8 mouse cellular contexts compared by ENCODE assay signal in genomic region chr12:57197363-57198026, GRCm38 (mm10). TPM values are rescaled to one million over a fixed set of nuclear protein-coding genes. Genes with fewer than 3 reads are reported as not detected.
A peak's percentile ranks its signal among the peaks of the same experiment; 100 is the strongest.
DNase-seq lines count a peak whose midpoint lies in the region; ATAC-seq and TF ChIP-seq lines count a peak whose summit lies in the region.

Slc25a21 (minus strand) TSS chr12:57197472.

- H3K4me3 ChIP-seq in heart, postnatal 0 days (ENCODE audit: low read depth, low read length), result peak within 1 kb of the TSS; percentile 54
- H3K4me3 ChIP-seq in hindbrain, embryonic 15.5 days, result peak within 1 kb of the TSS; percentile 42
- H3K4me3 ChIP-seq in midbrain, embryonic 14.5 days (replicated peaks; ENCODE audit: low read depth, low read length), result peak within 1 kb of the TSS; percentile 46

- no peaks in the 10 kb centered on the region for H3K36me3 ChIP-seq in heart, postnatal 0 days (replicated peaks; ENCODE audit: control insufficient read depth, insufficient read depth, low read length)
- no peaks in the 10 kb centered on the region for H3K36me3 ChIP-seq in hindbrain, embryonic 15.5 days
- no peaks in the 10 kb centered on the region for H3K36me3 ChIP-seq in midbrain, embryonic 14.5 days (ENCODE audit: control insufficient read depth, insufficient read depth, low read length)

- no peak within 1 kb of the TSS for H3K27ac ChIP-seq in heart, postnatal 0 days (ENCODE audit: low read depth)
- no peak within 1 kb of the TSS for H3K27ac ChIP-seq in hindbrain, embryonic 15.5 days (replicated peaks)
- no peak within 1 kb of the TSS for H3K27ac ChIP-seq in midbrain, embryonic 14.5 days (replicated peaks; ENCODE audit: low read depth, low read length)

- 80% methylated on average over 10 of the region's 10 CpGs for WGBS in heart, postnatal 0 days
- WGBS in hindbrain, embryonic 15.5 days, result 60% methylated on average over 10 of the region's 10 CpGs
- WGBS in midbrain, embryonic 14.5 days, result 47% methylated on average over 10 of the region's 10 CpGs

- peak within 1 kb of the TSS; percentile 42 for H3K9ac ChIP-seq in heart, postnatal 0 days (replicated peaks; ENCODE audit: low read depth, low read length)
- H3K9ac ChIP-seq in hindbrain, embryonic 15.5 days, result peak within 1 kb of the TSS; percentile 21
- peak within 1 kb of the TSS; percentile 39 for H3K9ac ChIP-seq in midbrain, embryonic 14.5 days (replicated peaks; ENCODE audit: low read length)

- no peak for ATAC-seq in heart, postnatal 0 days (ENCODE audit: insufficient read depth, low read depth)
- ATAC-seq in hindbrain, embryonic 15.5 days (ENCODE audit: low FRiP score, low read depth), result no peak
- no peak for ATAC-seq in midbrain, embryonic 14.5 days (ENCODE audit: low FRiP score, low TSS enrichment)

- no peak for TF ChIP-seq CTCF in heart, postnatal 0 days (IDR thresholded peaks at IDR 0.05; ENCODE audit: low read depth)

- DNase-seq in heart, postnatal 0 days (ENCODE audit: low spot score), result no peak
- no peak for DNase-seq in heart, adult 9 months (ENCODE audit: low spot score in 2 of 2)
- peak; percentile 76 for DNase-seq in c-Kit-positive CD71-positive TER-119-negative erythroid progenitor cells, embryonic 14.5 days (ENCODE audit: low read depth)
- DNase-seq in midbrain, embryonic 14.5 days, result no peak
- no peak for DNase-seq in frontal cortex, postnatal 14 days (ENCODE audit: low spot score in 2 of 2)
- no peak for DNase-seq in left cerebral cortex, adult 18-20 months (ENCODE audit: low spot score in 2 of 2)
- DNase-seq in B cell, adult 2 months, result no peak

- no peaks in the 10 kb centered on the region for H3K9me3 ChIP-seq in heart, postnatal 0 days (replicated peaks; ENCODE audit: control insufficient read depth, low read length)
- H3K9me3 ChIP-seq in hindbrain, embryonic 15.5 days, result no peaks in the 10 kb centered on the region
- H3K9me3 ChIP-seq in midbrain, embryonic 14.5 days (ENCODE audit: control insufficient read depth, low read length), result no peaks in the 10 kb centered on the region

- H3K27me3 ChIP-seq in heart, postnatal 0 days (ENCODE audit: control insufficient read depth, insufficient read depth, low read length), result peaks cover 12% of the 10 kb centered on the region; the same call in 1 of the 2 replicates
- peaks cover 16% of the 10 kb centered on the region; the same call in 1 of the 2 replicates for H3K27me3 ChIP-seq in hindbrain, embryonic 15.5 days
- H3K27me3 ChIP-seq in midbrain, embryonic 14.5 days (ENCODE audit: control insufficient read depth, insufficient read depth, low read length), result peaks cover 15% of the 10 kb centered on the region

- peak within 1 kb of the TSS; percentile 78 for H3K4me2 ChIP-seq in heart, postnatal 0 days (ENCODE audit: low read depth, low read length)
- H3K4me2 ChIP-seq in hindbrain, embryonic 15.5 days, result peak within 1 kb of the TSS; percentile 82
- H3K4me2 ChIP-seq in midbrain, embryonic 14.5 days (ENCODE audit: low read length), result peak within 1 kb of the TSS; percentile 85

- H3K4me1 ChIP-seq in heart, postnatal 0 days (ENCODE audit: control insufficient read depth, insufficient read depth), result peaks cover 4% of the 10 kb centered on the region; the same call in 1 of the 2 replicates
- H3K4me1 ChIP-seq in hindbrain, embryonic 15.5 days (replicated peaks), result peaks cover 10% of the 10 kb centered on the region
- peaks cover 5% of the 10 kb centered on the region; the same call in 1 of the 2 replicates for H3K4me1 ChIP-seq in midbrain, embryonic 14.5 days (ENCODE audit: control insufficient read depth, insufficient read depth, low read length)

- TF ChIP-seq EP300 in heart, postnatal 0 days (IDR thresholded peaks at IDR 0.05; ENCODE audit: low read depth), result no peak

RNA-seq across cellular contexts. Expression of gene Slc25a21, which starts in this region (rescaled TPM):
- total RNA-seq in heart, postnatal 0 days (2014; rRNA removed; ENCODE audit: low replicate concordance), result not detected in 2 replicates
- polyA plus RNA-seq in heart, postnatal 0 days (2015; fragmentation: Nextera tagmentation; extraction: Ambion mirVana), result 0.05 and 0.31 TPM in 2 replicates
- 0.10 and 0.33 TPM in 2 replicates for polyA plus RNA-seq in hindbrain, embryonic 15.5 days (2015; fragmentation: Nextera tagmentation; extraction: Ambion mirVana)
- polyA plus RNA-seq in midbrain, embryonic 14.5 days (2014; fragmentation: Nextera tagmentation; extraction: Ambion mirVana), result not detected in 2 replicates
- total RNA-seq in left cerebral cortex, adult 18-20 months (2021), result under 1 TPM; 0.89 to 0.95 TPM
